Mouse (Mus musculus) hindbrain, embryonic 11.5 days (tissue): Measurements from ENCODE around the gene Lce1c. TPM values are rescaled to one million over a fixed set of nuclear protein-coding genes. Genes with fewer than 3 reads are reported as not detected.

Experiments
- ATAC-seq: fragments of 200-750 bp; cut with Nextera tagmentation; 2 replicates; pipeline ENCODE4 v1.8.0; 2017; ENCODE audit warnings: mild to moderate bottlenecking, moderate TSS enrichment, moderate library complexity; ENCODE audit not compliant: low FRiP score
- DNase-seq: peaks from one replicate; pipeline ENCODE4 v3.0.0-alpha.2; 2015; ENCODE audit warnings: low spot score
- H3K27ac ChIP-seq: fragments of 300-500 bp; sonication (generic); 2 replicates; pipeline ENCODE4 v1.5.1; 2014; ENCODE audit warnings: mild to moderate bottlenecking, low read depth, low read length
- H3K27me3 ChIP-seq: fragments of 300-500 bp; sonication (generic); 2 replicates; pipeline ENCODE4 v1.6.1; 2014; ENCODE audit warnings: mild to moderate bottlenecking, low read length, moderate library complexity, mixed read lengths; ENCODE audit not compliant: control insufficient read depth, insufficient read depth
- H3K36me3 ChIP-seq: fragments of 300-500 bp; sonication (generic); 2 replicates; pipeline ENCODE4 v1.6.1; 2014; ENCODE audit warnings: mild to moderate bottlenecking, low read length, moderate library complexity, mixed read lengths; ENCODE audit not compliant: control insufficient read depth, insufficient read depth
- H3K4me1 ChIP-seq: fragments of 300-500 bp; sonication (generic); replicated peaks from 2 replicates; pipeline ENCODE4 v1.6.1; 2014; ENCODE audit warnings: low read length, mixed read lengths; ENCODE audit not compliant: control insufficient read depth, insufficient read depth
- H3K4me2 ChIP-seq: fragments of 300-500 bp; sonication (generic); replicated peaks from 2 replicates; pipeline ENCODE4 v1.6.1; 2014; ENCODE audit warnings: mild to moderate bottlenecking, low read depth, low read length
- H3K4me3 ChIP-seq: fragments of 300-500 bp; sonication (generic); 2 replicates; pipeline ENCODE4 v1.5.1; 2014; ENCODE audit warnings: low read depth, low read length
- H3K9ac ChIP-seq: fragments of 300-500 bp; sonication (generic); 2 replicates; pipeline ENCODE4 v1.6.1; 2014; ENCODE audit warnings: low read depth, low read length
- H3K9me3 ChIP-seq: fragments of 300-500 bp; sonication (generic); 2 replicates; pipeline ENCODE4 v1.6.1; 2016; ENCODE audit warnings: low read length; ENCODE audit not compliant: control insufficient read depth
- WGBS: fragments of 180-500 bp; shearing (Covaris S2); extraction: QIAGEN DNeasy Blood & Tissue Kit; methylation state at CpG from one replicate; pipeline ENCODE4 v1.1.7; 2014; 5-methylcytosine and 5-hydroxymethylcytosine counted together
- polyA plus RNA-seq: library from polyadenylated mRNA; unstranded; fragments of >200 nt; fragmentation: Nextera tagmentation; extraction: Ambion mirVana; gene quantifications from 2 replicates; pipeline ENCODE4 v1.2.1, GENCODE M21; 2014

Gene Lce1c
- polyA plus RNA-seq, 1 experiment from 2014 or later, result not detected

DNA sequence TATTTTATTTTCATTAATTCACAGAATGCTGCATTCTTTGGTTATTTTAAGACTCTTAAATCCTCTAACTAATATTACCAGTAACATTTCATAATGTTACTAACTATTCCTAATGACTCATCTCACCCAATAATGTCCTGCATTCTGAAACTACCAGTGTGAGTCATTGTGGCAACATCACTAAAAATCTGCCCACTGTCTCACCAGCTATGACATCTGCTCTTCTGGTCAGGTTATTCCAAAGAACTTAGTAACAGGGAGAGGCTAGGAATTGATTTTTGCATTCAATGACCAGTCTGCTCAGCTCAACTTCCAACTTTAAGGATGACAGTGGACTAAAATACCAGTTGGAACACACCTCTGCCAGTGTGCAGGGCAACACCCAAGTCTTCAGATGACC lies 12.6 kb downstream of the Lce1c start:
- DNase-seq (no peak), ATAC-seq (no peak)
- no peak overlapping the region for H3K4me2 ChIP-seq
- H3K36me3 ChIP-seq, result no peaks in the 10 kb centered on the region
- no peaks in the 10 kb centered on the region for H3K27me3 ChIP-seq
- H3K9ac ChIP-seq, result no peak overlapping the region
- H3K4me3 ChIP-seq, result no peak overlapping the region
- H3K27ac ChIP-seq, result no peak overlapping the region
- H3K4me1 ChIP-seq, result no peaks in the 10 kb centered on the region
- H3K9me3 ChIP-seq, result no peaks in the 10 kb centered on the region

- H3K4me3 ChIP-seq, result no peak overlapping the region
- H3K36me3 ChIP-seq, result no peaks in the 10 kb centered on the region
- H3K27me3 ChIP-seq, result no peaks in the 10 kb centered on the region
- H3K4me1 ChIP-seq, result no peaks in the 10 kb centered on the region
- H3K27ac ChIP-seq, result no peak overlapping the region
- no peak overlapping the region for H3K4me2 ChIP-seq
- WGBS, result 0% methylated on average over 1 of the region's 1 CpGs
- ATAC-seq (no peak), DNase-seq (no peak)
- H3K9ac ChIP-seq, result no peak overlapping the region
- no peaks in the 10 kb centered on the region for H3K9me3 ChIP-seq
Observed at GRCm38 (mm10) chr3:92694613-92695012, 15.6 kb downstream of the Lce1c start.

- H3K4me2 ChIP-seq, result no peak within 1 kb of the TSS
- H3K27me3 ChIP-seq, result no peaks in the 10 kb centered on the region
- no peak for ATAC-seq
- no peak within 1 kb of the TSS for H3K27ac ChIP-seq
- H3K9ac ChIP-seq, result no peak within 1 kb of the TSS
- no peaks in the 10 kb centered on the region for H3K36me3 ChIP-seq
- DNase-seq, result no peak
- no peak within 1 kb of the TSS for H3K4me3 ChIP-seq
- H3K4me1 ChIP-seq, result no peaks in the 10 kb centered on the region
- 85% methylated on average over 2 of the region's 2 CpGs for WGBS
- no peaks in the 10 kb centered on the region for H3K9me3 ChIP-seq
Observed at GRCm38 (mm10) chr3:92708974-92709373, 29.9 kb downstream of the Lce1c start, which contains the start of gene Lce1e. Gene Lce1e (minus strand): TSS chr3:92709074.

GRCm38 (mm10) chr3:92715122-92715521 lies 36.1 kb downstream of the Lce1c start:
- H3K27ac ChIP-seq, result no peak overlapping the region
- no peaks in the 10 kb centered on the region for H3K36me3 ChIP-seq
- H3K9ac ChIP-seq, result no peak overlapping the region
- ATAC-seq (no peak), DNase-seq (no peak)
- no peaks in the 10 kb centered on the region for H3K9me3 ChIP-seq
- no peaks in the 10 kb centered on the region for H3K27me3 ChIP-seq
- H3K4me1 ChIP-seq, result no peaks in the 10 kb centered on the region
- H3K4me3 ChIP-seq, result no peak overlapping the region
- H3K4me2 ChIP-seq, result no peak overlapping the region

DNA sequence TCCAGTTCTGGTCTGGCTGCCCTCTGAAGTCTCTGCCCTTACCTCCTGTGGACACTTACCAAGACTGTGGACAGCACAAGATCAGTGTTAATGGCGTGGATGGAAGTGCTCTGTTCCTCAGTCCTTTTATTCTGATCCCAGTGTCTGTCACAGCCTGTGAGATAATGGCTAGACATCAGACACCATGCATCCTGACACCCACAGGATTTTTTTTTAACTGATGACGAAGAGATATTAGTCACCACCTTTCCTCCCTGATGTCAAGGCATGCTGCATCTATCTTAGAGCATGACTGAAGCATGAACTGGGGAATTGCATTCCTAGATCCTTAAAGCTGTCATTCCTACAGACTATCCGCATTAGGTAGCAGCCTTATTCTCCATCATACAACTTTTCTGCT lies 41.2 kb downstream of the Lce1c start, which contains the start of gene Lce1f:
Gene Lce1f, minus strand, starts transcription at position 101 of the 400 bp plus-strand sequence.
- H3K27ac ChIP-seq, result no peak within 1 kb of the TSS
- no peak for ATAC-seq
- no peak within 1 kb of the TSS for H3K4me3 ChIP-seq
- H3K36me3 ChIP-seq, result no peaks in the 10 kb centered on the region
- H3K4me2 ChIP-seq, result no peak within 1 kb of the TSS
- H3K9me3 ChIP-seq, result no peaks in the 10 kb centered on the region
- DNase-seq, result no peak
- no peak within 1 kb of the TSS for H3K9ac ChIP-seq
- WGBS, result 87% methylated on average over 3 of the region's 3 CpGs
- H3K4me1 ChIP-seq, result no peaks in the 10 kb centered on the region
- H3K27me3 ChIP-seq, result no peaks in the 10 kb centered on the region

- Histone ChIP-seq H3K4me3 (no peak overlapping the region), H3K9ac (no peak overlapping the region), H3K27ac (no peak overlapping the region), H3K4me2 (no peak overlapping the region), H3K36me3 (no peaks in the 10 kb centered on the region), H3K9me3 (no peaks in the 10 kb centered on the region), H3K27me3 (no peaks in the 10 kb centered on the region), H3K4me1 (no peaks in the 10 kb centered on the region)
- DNase-seq, result no peak
- 85% methylated on average over 5 of the region's 5 CpGs for WGBS
- ATAC-seq, result no peak
Observed at GRCm38 (mm10) chr3:92722631-92723030, 43.6 kb downstream of the Lce1c start.

Other genes with a start within 250 kb of the Lce1c start
- gene Gm9774, start 249.8 kb upstream of the Lce1c start, polyA plus RNA-seq, result 5.6 and 5.9 TPM in 2 replicates
- gene Sprr2k, start 246.7 kb upstream of the Lce1c start, polyA plus RNA-seq, result not detected in 2 replicates
- gene Sprr1b, start 240.5 kb upstream of the Lce1c start, polyA plus RNA-seq, result not detected in 2 replicates
- not detected in 2 replicates for gene Sprr3, start 220.5 kb upstream of the Lce1c start, polyA plus RNA-seq
- gene Sprr1a, start 193.4 kb upstream of the Lce1c start, polyA plus RNA-seq, result not detected in 2 replicates
- gene Sprr4, start 178.8 kb upstream of the Lce1c start, polyA plus RNA-seq, result not detected in 2 replicates
- not detected in 2 replicates for gene 2310046K23Rik, start 144.7 kb upstream of the Lce1c start, polyA plus RNA-seq
- not detected in 2 replicates for gene Ivl, start 105.5 kb upstream of the Lce1c start, polyA plus RNA-seq
- not detected in 2 replicates for gene Smcp, start 90.2 kb upstream of the Lce1c start, polyA plus RNA-seq
- gene 2210017I01Rik, start 71.8 kb upstream of the Lce1c start, polyA plus RNA-seq, result not detected in 2 replicates
- not detected in 2 replicates for gene Lce6a, start 57.6 kb upstream of the Lce1c start, polyA plus RNA-seq
- not detected in 2 replicates for gene Lce1a1, start 30.9 kb upstream of the Lce1c start, polyA plus RNA-seq
- gene Lce1b, start 22.3 kb upstream of the Lce1c start, polyA plus RNA-seq, result not detected in 2 replicates
- not detected in 2 replicates for gene Lce1a2, start 8.9 kb upstream of the Lce1c start, polyA plus RNA-seq
- not detected in 2 replicates for gene Lce1d, start 8.0 kb downstream of the Lce1c start, polyA plus RNA-seq
- gene Lce1e, start 29.8 kb downstream of the Lce1c start, polyA plus RNA-seq, result not detected in 2 replicates
- gene Lce1f, start 41.1 kb downstream of the Lce1c start, polyA plus RNA-seq, result not detected in 2 replicates
- gene Gm38119, start 59.8 kb downstream of the Lce1c start, polyA plus RNA-seq, result not detected in 2 replicates
- not detected in 2 replicates for gene Lce1g, start 73.1 kb downstream of the Lce1c start, polyA plus RNA-seq
- gene Lce1h, start 85.8 kb downstream of the Lce1c start, polyA plus RNA-seq, result not detected in 2 replicates
- gene Lce1i, start 99.7 kb downstream of the Lce1c start, polyA plus RNA-seq, result not detected in 2 replicates
- gene Lce1j, start 111.3 kb downstream of the Lce1c start, polyA plus RNA-seq, result not detected in 2 replicates
- gene Lce1k, start 128.6 kb downstream of the Lce1c start, polyA plus RNA-seq, result not detected in 2 replicates
- gene Kprp, start 148.0 kb downstream of the Lce1c start, polyA plus RNA-seq, result not detected in 2 replicates
- not detected in 2 replicates for gene Lce1l, start 172.0 kb downstream of the Lce1c start, polyA plus RNA-seq
- gene 2310050C09Rik, start 191.0 kb downstream of the Lce1c start, polyA plus RNA-seq, result not detected in 2 replicates
- not detected in 2 replicates for gene Lce3a, start 247.0 kb downstream of the Lce1c start, polyA plus RNA-seq